Mouse (Mus musculus) adrenal gland, postnatal 4 days (tissue): ENCODE measurements around the gene Ccdc13. TPM values are rescaled to one million over a fixed set of nuclear protein-coding genes. Genes with fewer than 3 reads are reported as not detected.

Experiments used
- DNase-seq, 2 experiments: peaks; one replicate each; pipeline ENCODE4 v3.0.0; 2021 to 2022; ENCODE audit warnings: low spot score in 2 of 2, mixed read lengths in 2 of 2
- total RNA-seq, 2 experiments: library from RNA; stranded (reverse); gene quantifications; 2 replicates each; pipeline ENCODE4 v1.2.3; 2021

The Ccdc13 gene
- total RNA-seq, 2 experiments from 2014 or later: 1.8 to 2.8 TPM

GRCm38 (mm10) chr9:121807546-121807945 lies 31.7 kb downstream of the Ccdc13 start:
- DNase-seq: no peak

GRCm38 (mm10) chr9:121802747-121803146 lies 36.5 kb downstream of the Ccdc13 start:
- no peak for DNase-seq

DNA sequence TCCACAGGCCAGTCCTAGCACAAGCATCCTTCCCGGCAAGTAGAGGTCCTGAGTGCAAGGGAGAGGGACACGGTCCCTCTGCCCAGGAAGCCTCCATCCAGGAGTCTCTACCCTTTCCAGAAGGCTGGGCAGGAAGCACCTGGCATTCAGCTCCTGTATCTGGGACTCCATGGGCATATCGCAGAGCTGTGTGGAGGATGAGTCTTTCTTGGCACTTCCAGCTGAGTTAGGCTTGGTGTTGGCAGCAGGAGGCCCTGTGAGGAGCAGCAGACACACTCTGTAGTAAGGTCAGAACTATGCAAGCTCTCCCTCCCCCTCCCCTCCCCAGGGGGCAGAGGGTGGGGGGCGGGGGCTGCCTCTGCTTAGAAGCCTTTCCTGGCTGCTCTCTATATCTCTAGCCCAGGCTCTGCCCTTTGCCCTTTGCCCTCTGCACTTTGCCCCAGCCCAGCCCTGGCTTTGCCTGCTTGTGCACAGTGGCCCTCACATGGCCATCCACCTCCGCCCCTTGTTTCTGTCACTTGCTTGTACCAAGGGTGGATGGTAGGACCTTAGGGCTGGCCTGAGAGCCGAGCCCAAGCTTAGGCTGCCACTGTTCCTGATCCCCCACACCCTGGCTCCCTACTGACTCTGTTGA lies 40.3 kb downstream of the Ccdc13 start:
- no peak for DNase-seq

DNA sequence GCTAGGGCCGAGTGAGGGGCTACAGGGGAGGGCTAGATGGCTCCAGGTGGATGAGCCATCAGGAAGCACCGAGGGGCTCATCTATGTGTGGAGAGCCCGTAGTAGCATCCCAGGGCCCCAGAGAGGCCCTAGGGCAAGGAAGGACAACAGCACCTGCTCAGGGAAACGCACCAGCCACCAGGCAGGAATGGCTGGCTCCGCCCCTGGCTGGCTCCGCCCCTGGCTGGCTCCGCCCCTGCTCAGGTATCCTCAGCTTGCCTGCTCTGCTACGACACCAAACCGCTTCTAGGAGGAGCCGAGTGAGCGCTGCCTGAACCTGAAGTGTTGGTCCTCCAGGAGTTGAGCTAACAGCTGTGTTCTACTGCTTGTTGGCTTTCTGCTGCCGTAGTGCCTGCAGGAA lies 41.5 kb downstream of the Ccdc13 start:
- no peak for DNase-seq

DNA sequence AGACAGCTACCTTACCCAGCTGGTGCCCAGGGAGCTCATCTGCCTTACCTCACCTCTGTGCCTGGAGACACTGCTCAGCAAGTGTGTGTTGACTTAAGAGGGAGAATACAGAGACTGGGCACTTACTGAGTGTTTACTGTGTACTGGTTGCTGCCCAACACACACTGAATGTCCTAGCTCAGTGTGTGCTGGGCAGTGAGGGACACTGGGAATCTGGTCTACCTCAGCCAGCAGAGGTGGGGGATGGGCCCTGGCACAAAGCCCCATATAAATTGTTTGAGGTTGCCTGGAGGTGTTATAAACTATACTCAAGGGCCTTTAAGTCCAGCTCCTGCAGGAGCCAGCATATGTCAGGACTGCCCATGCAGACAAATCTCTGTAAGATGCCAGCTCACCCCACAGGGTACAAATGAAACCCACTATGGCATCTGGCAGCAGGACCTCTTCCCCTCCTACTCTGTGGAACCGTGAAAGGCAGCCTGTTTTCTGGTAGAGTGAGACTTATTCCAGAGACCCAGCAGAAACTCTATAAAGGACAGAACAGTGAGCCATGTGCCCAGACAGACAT lies 44.2 kb downstream of the Ccdc13 start:
- DNase-seq: no peak

GRCm38 (mm10) chr9:121791757-121792521 lies 47.3 kb downstream of the Ccdc13 start, which contains the start of gene Hhatl:
Gene Hhatl, minus strand, starts transcription at chr9:121792507.
- DNase-seq: no peak

GRCm38 (mm10) chr9:121791206-121791605 lies 48.1 kb downstream of the Ccdc13 start:
- peak in 1 of 2 experiments; percentile 50 for DNase-seq

DNA sequence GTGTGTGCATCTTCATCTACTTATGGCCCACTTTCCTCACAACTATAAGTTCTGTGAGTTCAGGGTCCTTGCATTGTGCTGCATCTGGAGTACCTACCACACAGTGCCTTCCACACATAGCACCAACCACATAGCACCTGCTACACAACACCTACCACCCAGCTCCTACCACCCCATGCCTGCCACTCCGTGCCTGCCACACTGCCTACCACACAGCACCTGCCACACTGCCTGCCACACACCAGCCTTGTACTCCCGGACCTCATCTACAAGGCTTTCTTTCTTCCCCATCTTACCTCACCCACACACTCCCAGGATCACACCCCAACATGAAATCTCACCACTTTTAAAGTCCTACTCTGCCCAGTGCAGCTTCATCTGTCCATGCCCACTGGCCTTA lies 52.9 kb downstream of the Ccdc13 start:
- no peak for DNase-seq

GRCm38 (mm10) chr9:121785261-121785660 lies 54.0 kb downstream of the Ccdc13 start:
- DNase-seq: no peak

GRCm38 (mm10) chr9:121784801-121785200 lies 54.5 kb downstream of the Ccdc13 start:
- no peak for DNase-seq

GRCm38 (mm10) chr9:121778066-121778624 lies 61.1 kb downstream of the Ccdc13 start:
- DNase-seq: no peak

DNA sequence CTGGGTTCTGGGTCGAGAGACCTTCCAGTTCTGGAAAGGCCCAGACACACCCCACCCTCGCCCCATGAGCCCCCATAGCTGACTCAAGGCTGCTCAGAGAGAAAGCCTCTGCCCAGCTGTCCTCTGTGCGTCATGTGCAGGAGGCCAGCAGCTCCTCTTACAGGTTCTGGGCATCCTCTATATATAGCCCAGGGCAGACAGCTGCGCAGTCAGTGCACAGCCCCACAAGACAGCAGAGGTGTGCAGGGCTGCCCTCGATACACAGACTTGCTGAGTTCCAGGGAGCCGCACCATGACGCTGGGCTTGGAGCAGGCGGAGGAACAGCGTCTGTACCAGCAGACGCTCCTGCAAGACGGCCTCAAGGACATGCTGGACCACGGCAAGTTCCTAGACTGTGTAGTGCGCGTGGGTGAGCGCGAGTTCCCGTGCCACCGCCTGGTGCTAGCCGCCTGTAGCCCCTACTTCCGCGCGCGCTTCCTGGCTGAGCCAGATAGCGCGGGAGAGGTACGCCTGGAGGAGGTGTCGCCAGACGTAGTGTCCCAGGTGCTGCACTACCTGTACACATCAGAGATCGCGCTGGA lies 61.7 kb downstream of the Ccdc13 start, which contains the start of gene Klhl40:
TSS of gene Klhl40 (plus strand) at position 124 of the 582 bp plus-strand sequence.
- DNase-seq: no peak

- no peak for DNase-seq
These were observed 62.8 kb downstream of the Ccdc13 start for GRCm38 (mm10) chr9:121776511-121776910.

DNA sequence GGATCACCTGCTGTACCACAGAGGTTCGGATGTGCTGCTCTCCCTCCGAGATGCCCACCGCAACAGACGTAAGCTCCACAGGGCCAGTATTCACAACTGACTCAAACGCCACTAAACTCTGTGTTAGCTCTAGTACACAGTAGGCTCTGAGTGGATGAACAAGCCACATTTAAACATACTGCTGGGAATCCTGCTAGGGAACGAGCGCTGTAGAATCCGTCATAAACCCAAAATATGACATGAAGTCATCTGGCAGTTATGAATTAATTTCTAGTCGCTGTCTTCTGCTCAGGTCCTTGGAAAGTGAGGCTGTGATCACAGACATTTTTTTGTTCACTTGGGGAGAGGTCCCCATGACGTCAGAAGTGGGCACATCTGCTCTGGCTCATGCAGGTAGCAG lies 63.3 kb downstream of the Ccdc13 start:
- DNase-seq: no peak

DNA sequence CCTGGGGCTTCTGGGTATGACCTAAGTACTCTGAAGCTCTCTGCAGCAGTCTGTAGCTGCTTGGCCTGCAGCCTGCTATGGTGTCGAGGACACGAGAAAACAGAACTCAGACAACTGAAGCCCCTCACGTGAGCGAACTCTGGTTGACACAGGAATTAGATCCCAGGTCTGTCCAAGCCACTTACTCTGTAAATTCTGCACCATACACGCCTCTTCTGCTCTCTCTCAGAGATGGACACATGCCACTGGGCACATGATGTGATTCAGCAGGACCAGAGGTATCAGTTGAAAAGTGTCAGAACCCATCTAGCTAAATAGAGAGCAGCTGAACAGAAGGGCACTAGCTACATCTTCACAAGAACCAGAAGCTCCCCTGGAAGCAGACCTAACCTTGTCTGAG lies 66.8 kb downstream of the Ccdc13 start:
- no peak for DNase-seq

- DNase-seq: no peak
These were observed 74.0 kb downstream of the Ccdc13 start for GRCm38 (mm10) chr9:121765166-121765855.

DNA sequence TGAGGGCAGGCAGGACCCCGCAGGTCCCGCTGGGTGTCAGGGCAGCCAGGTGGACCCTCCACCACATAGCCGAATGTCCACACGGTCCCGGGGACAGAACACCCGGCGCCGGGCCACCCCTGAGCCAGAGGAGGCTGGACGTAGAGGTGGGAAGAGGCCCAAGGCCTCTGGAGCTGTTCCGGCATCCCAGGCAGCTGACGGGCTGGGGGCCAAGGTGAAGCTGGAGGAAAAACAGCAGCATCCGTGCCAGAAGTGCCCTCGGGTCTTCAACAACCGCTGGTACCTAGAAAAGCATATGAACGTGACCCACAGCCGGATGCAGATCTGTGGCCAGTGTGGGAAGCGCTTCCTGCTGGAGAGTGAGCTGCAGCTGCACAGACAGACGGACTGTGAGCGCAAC lies 75.5 kb downstream of the Ccdc13 start:
- DNase-seq: no peak

DNA sequence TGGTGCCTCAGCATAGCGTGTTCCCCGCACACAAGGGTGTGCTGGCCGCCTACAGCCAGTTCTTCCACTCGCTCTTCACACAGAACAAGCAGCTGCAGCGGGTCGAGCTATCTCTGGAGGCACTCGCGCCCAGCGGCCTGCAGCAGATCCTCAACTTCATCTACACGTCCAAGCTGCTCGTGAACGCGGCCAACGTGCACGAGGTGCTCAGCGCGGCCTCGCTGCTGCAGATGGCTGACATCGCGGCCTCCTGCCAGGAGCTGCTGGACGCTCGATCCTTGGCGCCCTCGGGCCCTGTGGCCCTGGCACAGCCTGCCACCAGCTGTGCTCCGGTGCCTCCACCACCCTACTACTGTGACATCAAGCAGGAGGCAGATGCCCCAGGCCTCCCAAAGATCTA lies 76.5 kb downstream of the Ccdc13 start:
- DNase-seq: no peak

DNA sequence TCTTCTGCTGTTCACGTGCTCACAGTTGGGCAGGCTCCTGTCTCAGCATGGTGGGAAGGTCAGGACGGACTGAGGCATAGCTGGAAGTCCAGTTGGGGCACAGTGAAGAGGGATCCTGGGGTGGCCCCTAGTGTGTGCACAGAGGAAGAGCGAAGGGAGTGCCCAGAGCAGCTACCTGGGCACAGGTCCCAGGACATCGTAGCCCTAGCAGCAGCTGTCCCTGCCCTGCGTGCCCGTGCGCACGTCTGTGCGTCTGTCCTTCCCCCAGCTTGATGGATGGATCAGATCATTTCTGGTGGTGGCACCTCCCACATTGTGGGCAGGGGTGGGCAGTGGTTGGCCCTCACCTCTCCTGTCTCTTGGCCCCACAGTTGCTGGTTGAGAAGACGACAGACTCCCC lies 77.0 kb downstream of the Ccdc13 start:
- no peak for DNase-seq

DNA sequence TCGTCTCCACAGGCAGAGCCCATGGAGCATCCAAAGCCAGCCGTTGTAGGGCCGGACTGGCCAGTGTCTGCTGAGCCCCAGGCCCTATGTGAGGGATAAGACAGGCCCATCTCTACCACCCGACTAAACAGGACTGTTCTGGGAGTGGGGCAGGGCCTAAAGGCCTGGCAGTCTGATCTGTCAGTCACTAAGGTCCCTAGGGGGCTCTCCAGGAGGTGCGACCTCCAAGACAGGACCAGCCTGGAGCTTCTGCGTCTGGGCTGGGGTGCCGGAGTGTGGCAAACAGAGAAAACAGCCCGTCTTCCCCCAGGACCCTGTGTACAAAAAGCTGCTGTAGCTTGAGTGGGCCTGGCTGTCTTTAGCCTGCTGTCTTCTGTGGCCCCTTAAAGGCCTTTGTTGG lies 77.5 kb downstream of the Ccdc13 start:
- no peak for DNase-seq

DNA sequence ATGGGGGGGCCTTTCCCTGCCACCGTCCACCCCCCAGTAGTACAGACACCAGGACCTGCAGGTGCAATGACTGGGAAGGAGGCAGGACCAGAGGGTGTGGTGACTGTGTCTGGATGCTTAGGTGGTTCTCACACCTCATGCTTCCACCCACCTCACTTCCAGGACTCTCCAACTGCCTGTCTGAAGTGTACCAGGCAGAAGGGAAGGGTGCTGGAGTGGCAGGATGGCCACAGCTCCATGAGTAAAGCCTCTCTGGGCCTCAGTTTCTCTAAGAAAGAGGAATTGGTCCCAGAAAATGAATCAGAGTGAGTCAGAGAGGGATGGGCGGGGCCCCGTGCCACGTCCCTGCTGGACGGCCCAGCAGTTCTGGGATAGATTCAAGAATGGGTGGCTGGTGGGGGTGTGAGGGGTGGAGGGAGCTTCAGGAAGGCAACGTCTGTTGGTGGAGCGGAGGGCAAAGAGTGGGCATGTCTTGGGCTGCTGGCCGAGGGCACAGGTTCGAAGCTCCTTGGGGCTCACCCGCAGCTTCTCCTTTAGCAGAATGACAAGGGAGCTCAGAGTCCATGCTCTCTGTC lies 78.1 kb downstream of the Ccdc13 start:
- no peak for DNase-seq
